Mouse (Mus musculus) liver, embryonic 12.5 days (tissue): ENCODE data around the gene Glis1. TPM values are rescaled to one million over a fixed set of nuclear protein-coding genes. Genes with fewer than 3 reads are reported as not detected.
A peak's percentile ranks its signal among the peaks of the same experiment; 100 is the strongest.

Experiments used
- ATAC-seq: fragments of 200-750 bp; cut with Nextera tagmentation; 2 replicates; pipeline ENCODE4 v1.8.0; 2017; ENCODE audit warnings: moderate number of reproducible peaks, mild to moderate bottlenecking, moderate library complexity
- H3K27ac ChIP-seq: fragments of 300-500 bp; sonication (generic); 2 replicates; pipeline ENCODE4 v1.5.1; 2016; ENCODE audit warnings: mild to moderate bottlenecking
- H3K27me3 ChIP-seq: fragments of 300-500 bp; sonication (generic); replicated peaks from 2 replicates; pipeline ENCODE4 v1.6.1; 2016; ENCODE audit warnings: mild to moderate bottlenecking, moderate library complexity
- H3K36me3 ChIP-seq: fragments of 300-500 bp; sonication (generic); 2 replicates; pipeline ENCODE4 v1.6.1; 2016; ENCODE audit warnings: mild to moderate bottlenecking, moderate library complexity
- H3K4me1 ChIP-seq: fragments of 300-500 bp; sonication (generic); 2 replicates; pipeline ENCODE4 v1.6.1; 2016
- H3K4me2 ChIP-seq: fragments of 300-500 bp; sonication (generic); 2 replicates; pipeline ENCODE4 v1.6.1; 2016; ENCODE audit warnings: mild to moderate bottlenecking, moderate library complexity
- H3K4me3 ChIP-seq: fragments of 300-500 bp; sonication (generic); 2 replicates; pipeline ENCODE4 v1.5.1; 2016; ENCODE audit warnings: mild to moderate bottlenecking, moderate library complexity
- H3K9ac ChIP-seq: fragments of 300-500 bp; sonication (generic); 2 replicates; pipeline ENCODE4 v1.6.1; 2016; ENCODE audit warnings: mild to moderate bottlenecking, moderate library complexity
- H3K9me3 ChIP-seq: fragments of 300-500 bp; sonication (generic); replicated peaks from 2 replicates; pipeline ENCODE4 v1.6.1; 2016; ENCODE audit warnings: mild to moderate bottlenecking, moderate library complexity
- WGBS: fragments of 180-500 bp; shearing (Covaris S2); methylation state at CpG from one replicate; pipeline ENCODE4 v1.1.7; 2016; ENCODE audit not compliant: insufficient replicate concordance; 5-methylcytosine and 5-hydroxymethylcytosine counted together
- polyA plus RNA-seq: library from polyadenylated mRNA; unstranded; fragments of >200 nt; fragmentation: Nextera tagmentation; extraction: Ambion mirVana; gene quantifications from 2 replicates; pipeline ENCODE4 v1.2.1, GENCODE M21; 2016

Gene Glis1
- polyA plus RNA-seq, 1 experiment from 2014 or later: 0.24 TPM

DNA sequence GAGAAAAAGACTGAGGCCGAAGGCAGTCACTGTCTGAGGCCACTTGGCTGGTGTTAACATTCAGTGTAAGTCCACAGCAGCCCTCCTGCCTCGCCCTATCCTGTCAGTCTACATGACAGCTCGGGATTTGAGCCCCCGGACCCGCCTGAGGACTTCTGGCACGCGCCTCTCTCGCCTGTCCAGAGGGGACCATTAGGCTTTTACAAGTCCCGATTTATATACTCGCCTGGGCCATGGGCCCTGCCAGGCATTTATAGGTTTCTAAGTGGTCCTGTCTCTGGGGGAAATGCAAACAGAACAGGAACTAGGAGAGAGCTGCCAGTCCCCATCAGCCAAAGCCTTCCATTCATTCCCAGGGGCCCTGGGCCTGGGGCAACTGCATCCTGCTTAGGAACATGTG, 203.9 kb downstream of the Glis1 start:
- Histone ChIP-seq H3K4me2 (no peak overlapping the region), H3K9ac (no peak overlapping the region), H3K4me1 (no peaks in the 10 kb centered on the region), H3K36me3 (no peaks in the 10 kb centered on the region), H3K27me3 (peaks cover 21% of the 10 kb centered on the region), H3K9me3 (no peaks in the 10 kb centered on the region), H3K4me3 (no peak overlapping the region), H3K27ac (no peak overlapping the region)
- WGBS: 75% methylated on average over 10 of the region's 10 CpGs
- no peak for ATAC-seq

GRCm38 (mm10) chr4:107641624-107642023, 207.2 kb downstream of the Glis1 start:
- H3K4me3 ChIP-seq: no peak overlapping the region
- 69% methylated on average over 4 of the region's 4 CpGs for WGBS
- no peak overlapping the region for H3K4me2 ChIP-seq
- no peaks in the 10 kb centered on the region for H3K4me1 ChIP-seq
- H3K27ac ChIP-seq: no peak overlapping the region
- ATAC-seq: no peak
- H3K27me3 ChIP-seq: peaks cover 17% of the 10 kb centered on the region; the same call in 1 of the 2 replicates
- H3K36me3 ChIP-seq: no peaks in the 10 kb centered on the region
- no peak overlapping the region for H3K9ac ChIP-seq
- no peaks in the 10 kb centered on the region for H3K9me3 ChIP-seq

DNA sequence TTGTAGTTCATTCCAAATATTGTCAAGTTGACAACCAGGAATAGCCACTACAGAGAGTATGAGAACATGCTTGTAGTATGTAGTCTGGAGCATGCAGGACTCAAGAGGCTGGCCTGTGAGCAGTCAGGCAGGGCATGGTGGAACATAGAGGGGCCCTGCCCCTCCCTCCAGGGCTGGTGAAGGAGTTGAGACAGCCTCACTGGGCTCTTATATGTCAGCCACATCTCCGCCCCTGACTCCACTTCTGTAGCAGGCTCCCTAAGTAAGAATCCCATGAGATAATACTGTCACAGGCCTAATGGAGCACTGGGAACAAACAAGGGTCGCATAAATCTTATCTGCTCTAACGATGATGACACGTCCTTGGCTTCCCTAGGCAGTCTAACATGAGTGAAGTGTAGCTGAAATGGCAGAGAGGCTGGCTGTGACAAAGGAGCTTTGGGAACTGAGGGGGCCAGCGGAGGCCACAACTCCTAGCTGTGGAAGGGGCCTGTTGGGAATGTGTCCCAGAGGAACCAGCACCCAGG, 214.6 kb downstream of the Glis1 start:
- H3K27ac ChIP-seq: no peak overlapping the region

GRCm38 (mm10) chr4:107651021-107651496, 216.7 kb downstream of the Glis1 start:
- no peak overlapping the region for H3K27ac ChIP-seq
- H3K4me2 ChIP-seq: no peak overlapping the region
- H3K9me3 ChIP-seq: no peaks in the 10 kb centered on the region
- ATAC-seq: no peak
- peaks cover 18% of the 10 kb centered on the region for H3K4me1 ChIP-seq
- H3K36me3 ChIP-seq: no peaks in the 10 kb centered on the region
- no peak overlapping the region for H3K4me3 ChIP-seq
- H3K27me3 ChIP-seq: peaks cover 33% of the 10 kb centered on the region; the same call in 1 of the 2 replicates
- 42% methylated on average over 12 of the region's 12 CpGs for WGBS
- no peak overlapping the region for H3K9ac ChIP-seq

More for the DNA sequence above, 214.6 kb downstream of the Glis1 start:
- no peak overlapping the region for H3K4me3 ChIP-seq
- H3K4me1 ChIP-seq: peaks cover 18% of the 10 kb centered on the region
- no peaks in the 10 kb centered on the region for H3K36me3 ChIP-seq
- no peak overlapping the region for H3K9ac ChIP-seq
- H3K27me3 ChIP-seq: peaks cover 26% of the 10 kb centered on the region; the same call in 1 of the 2 replicates
- H3K9me3 ChIP-seq: no peaks in the 10 kb centered on the region
- H3K4me2 ChIP-seq: no peak overlapping the region
- ATAC-seq: no peak
- 59% methylated on average over 5 of the region's 5 CpGs for WGBS

DNA sequence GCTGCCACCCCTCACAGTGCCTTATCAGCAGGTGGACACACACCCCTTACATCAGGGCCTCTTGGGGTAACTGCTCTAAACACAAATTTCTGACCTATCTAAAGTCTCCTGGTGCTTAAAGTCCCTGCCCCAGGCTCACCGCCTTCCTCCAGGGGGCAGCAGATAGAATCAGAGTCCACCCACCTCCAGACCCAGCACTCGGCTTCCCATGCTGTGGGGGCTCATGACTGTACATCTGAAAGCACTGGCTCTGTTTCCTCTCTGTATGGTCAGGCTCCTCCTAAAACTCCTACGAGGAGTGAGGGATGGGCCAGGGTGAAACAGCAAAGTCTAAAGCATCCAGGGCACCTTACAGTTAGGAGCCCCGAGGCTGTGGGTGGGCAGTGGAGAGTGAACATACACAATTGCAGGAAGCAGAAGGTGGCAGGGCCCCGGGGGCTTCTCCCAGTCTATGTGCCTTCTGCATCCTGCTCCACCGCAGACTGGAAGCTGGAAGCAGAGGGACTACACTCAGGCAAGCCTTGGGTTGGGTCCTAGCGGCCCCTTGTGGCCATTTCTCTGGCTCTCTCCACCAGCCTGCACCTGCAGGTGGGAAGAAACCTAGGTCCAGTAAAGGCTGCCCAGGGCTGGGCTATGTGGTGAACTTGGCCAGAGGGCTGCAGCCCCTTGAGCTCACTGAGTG, 218.3 kb downstream of the Glis1 start:
- peak overlapping the region; percentile 66 for H3K4me2 ChIP-seq
- 0 out of 2 replicates have a peak overlapping the region, but pooled peaks have one; percentile 22 for H3K9ac ChIP-seq
- 3% methylated on average over 7 of the region's 7 CpGs for WGBS
- H3K4me3 ChIP-seq: peak overlapping the region; percentile 32; the same call in 1 of the 2 replicates
- ATAC-seq: peak; percentile 93
- H3K27ac ChIP-seq: no peak overlapping the region
- no peaks in the 10 kb centered on the region for H3K9me3 ChIP-seq
- H3K27me3 ChIP-seq: peaks cover 42% of the 10 kb centered on the region; the same call in 1 of the 2 replicates
- peaks cover 18% of the 10 kb centered on the region for H3K4me1 ChIP-seq
- no peaks in the 10 kb centered on the region for H3K36me3 ChIP-seq

- Histone ChIP-seq H3K9ac (0 out of 2 replicates have a peak overlapping the region, but pooled peaks have one; percentile 22), H3K4me2 (peak overlapping the region; percentile 66), H3K27me3 (peaks cover 44% of the 10 kb centered on the region; the same call in 1 of the 2 replicates), H3K4me3 (0 out of 2 replicates have a peak overlapping the region, but pooled peaks have one; percentile 32), H3K27ac (no peak overlapping the region), H3K36me3 (no peaks in the 10 kb centered on the region), H3K9me3 (no peaks in the 10 kb centered on the region), H3K4me1 (peaks cover 18% of the 10 kb centered on the region)
- 66% methylated on average over 5 of the region's 5 CpGs for WGBS
- no peak for ATAC-seq
These were observed 218.9 kb downstream of the Glis1 start for GRCm38 (mm10) chr4:107653280-107653643.

GRCm38 (mm10) chr4:107660649-107661048, 226.3 kb downstream of the Glis1 start:
- WGBS: 80% methylated on average over 11 of the region's 11 CpGs
- H3K4me3 ChIP-seq: no peak overlapping the region
- H3K9ac ChIP-seq: no peak overlapping the region
- H3K4me1 ChIP-seq: no peaks in the 10 kb centered on the region
- ATAC-seq: no peak
- no peak overlapping the region for H3K4me2 ChIP-seq
- H3K36me3 ChIP-seq: no peaks in the 10 kb centered on the region
- H3K9me3 ChIP-seq: no peaks in the 10 kb centered on the region
- H3K27me3 ChIP-seq: peaks cover 11% of the 10 kb centered on the region
- H3K27ac ChIP-seq: no peak overlapping the region

GRCm38 (mm10) chr4:107668514-107668913, 234.1 kb downstream of the Glis1 start:
- Histone ChIP-seq H3K9me3 (no peaks in the 10 kb centered on the region), H3K4me2 (no peak overlapping the region), H3K27me3 (peaks cover 34% of the 10 kb centered on the region), H3K36me3 (no peaks in the 10 kb centered on the region), H3K9ac (no peak overlapping the region), H3K4me1 (no peaks in the 10 kb centered on the region), H3K27ac (no peak overlapping the region), H3K4me3 (no peak overlapping the region)
- ATAC-seq: no peak
- 70% methylated on average over 2 of the region's 2 CpGs for WGBS

DNA sequence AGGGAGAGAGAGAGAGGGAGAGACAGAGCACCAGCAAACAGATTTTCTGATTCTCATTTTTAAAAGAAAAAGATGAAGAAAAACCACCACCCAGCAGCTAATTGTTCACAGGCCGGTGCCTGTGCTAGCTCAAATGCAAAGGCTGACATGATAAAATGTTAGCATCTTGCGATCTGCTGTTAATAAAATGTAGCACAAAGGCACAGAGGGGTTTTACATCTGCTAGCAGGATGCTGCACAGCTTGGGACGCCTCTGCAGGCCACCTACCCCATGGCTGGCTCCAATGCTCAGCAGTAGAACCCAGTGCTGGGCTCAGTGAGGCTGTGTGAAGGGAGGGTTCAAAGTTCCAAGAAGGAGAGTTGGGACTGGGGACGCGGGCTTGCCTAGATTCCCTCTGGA, 236.3 kb downstream of the Glis1 start:
- peaks cover 47% of the 10 kb centered on the region for H3K27me3 ChIP-seq
- peaks cover 7% of the 10 kb centered on the region; the same call in 1 of the 2 replicates for H3K4me1 ChIP-seq
- ATAC-seq: no peak
- H3K9me3 ChIP-seq: no peaks in the 10 kb centered on the region
- H3K36me3 ChIP-seq: no peaks in the 10 kb centered on the region
- no peak overlapping the region for H3K4me2 ChIP-seq
- no peak overlapping the region for H3K9ac ChIP-seq
- no peak overlapping the region for H3K27ac ChIP-seq
- 53% methylated on average over 5 of the region's 5 CpGs for whole genome bisulfite sequencing
- H3K4me3 ChIP-seq: no peak overlapping the region

DNA sequence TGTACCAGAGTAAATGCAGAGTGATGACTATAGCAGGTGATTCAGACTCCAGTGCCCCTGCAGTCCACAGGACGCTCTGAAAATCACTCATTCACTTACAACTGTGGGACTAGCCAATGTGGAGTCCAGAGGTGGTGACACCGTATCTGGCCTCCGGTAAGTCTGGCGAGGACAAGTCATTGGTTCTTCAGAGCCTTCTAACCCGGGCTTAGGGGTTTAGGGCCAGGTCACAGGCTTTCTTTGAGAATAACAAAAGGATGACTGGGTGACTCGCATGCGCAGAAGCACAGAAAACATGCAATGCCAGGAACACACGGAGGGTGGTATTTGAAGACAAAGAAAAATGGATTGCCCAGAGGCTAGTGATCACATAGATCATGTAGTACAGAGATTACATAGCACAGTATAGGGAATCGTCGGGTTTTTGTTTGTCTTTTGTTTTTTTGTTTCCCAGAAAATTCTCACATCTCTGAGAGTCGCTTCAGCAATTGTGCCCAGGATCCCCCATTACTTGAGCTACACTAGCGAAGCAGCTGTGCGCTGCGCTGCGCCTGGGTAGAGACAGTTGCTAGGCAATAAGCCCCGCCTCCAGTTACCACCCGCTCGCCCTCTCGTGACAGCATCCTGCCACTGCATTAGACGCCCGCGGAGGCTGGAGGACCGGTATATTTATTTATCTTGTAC, 239.4 kb downstream of the Glis1 start:
- ATAC-seq: no peak
- peaks cover 64% of the 10 kb centered on the region for H3K27me3 ChIP-seq
- H3K4me1 ChIP-seq: peaks cover 7% of the 10 kb centered on the region; the same call in 1 of the 2 replicates
- WGBS: 20% methylated on average over 23 of the region's 23 CpGs
- no peak overlapping the region for H3K4me3 ChIP-seq
- no peak overlapping the region for H3K4me2 ChIP-seq
- no peak overlapping the region for H3K9ac ChIP-seq
- no peak overlapping the region for H3K27ac ChIP-seq
- H3K9me3 ChIP-seq: no peaks in the 10 kb centered on the region
- no peaks in the 10 kb centered on the region for H3K36me3 ChIP-seq

DNA sequence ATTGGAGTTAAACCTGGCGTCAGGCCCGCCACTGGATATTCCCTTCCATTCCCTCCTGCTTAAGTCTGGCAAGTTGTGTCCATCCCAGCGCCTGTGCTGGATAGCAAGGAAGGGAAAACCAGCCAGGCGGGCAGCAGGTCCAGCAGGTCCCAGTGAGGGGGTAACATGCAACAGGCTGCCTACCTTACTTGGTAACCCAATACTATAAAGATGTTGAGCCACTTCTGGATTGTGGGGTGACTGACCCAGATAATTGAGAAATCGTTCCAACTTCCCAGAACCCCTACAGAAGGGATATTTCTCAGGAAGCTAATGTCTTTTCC, 239.9 kb downstream of the Glis1 start:
- Histone ChIP-seq H3K9ac (no peak overlapping the region), H3K9me3 (no peaks in the 10 kb centered on the region), H3K4me1 (peaks cover 7% of the 10 kb centered on the region; the same call in 1 of the 2 replicates), H3K36me3 (no peaks in the 10 kb centered on the region), H3K4me3 (no peak overlapping the region), H3K4me2 (no peak overlapping the region), H3K27me3 (peaks cover 69% of the 10 kb centered on the region), H3K27ac (no peak overlapping the region)
- ATAC-seq: no peak
- 32% methylated on average over 5 of the region's 5 CpGs for WGBS

DNA sequence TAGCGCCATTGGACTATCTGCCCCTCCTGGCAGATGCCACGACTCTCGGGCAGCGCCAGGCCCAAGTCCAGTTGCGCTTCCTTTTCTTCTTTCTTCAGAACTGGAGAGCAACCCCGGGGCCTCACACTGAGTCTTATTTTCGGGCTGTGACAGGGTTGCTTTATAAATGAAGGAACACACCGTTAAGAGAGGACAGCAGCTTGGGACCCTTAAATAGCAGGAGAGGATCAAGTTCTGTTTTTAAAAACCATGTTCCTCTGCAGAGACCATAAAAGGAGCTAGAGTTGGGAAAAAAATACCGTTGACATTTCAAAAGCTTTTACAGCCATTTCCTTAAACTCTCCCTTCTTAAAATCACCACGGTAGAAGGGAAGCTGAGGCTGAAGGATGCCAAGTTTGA, 241.3 kb downstream of the Glis1 start:
- no peak overlapping the region for H3K27ac ChIP-seq
- no peak overlapping the region for H3K4me2 ChIP-seq
- H3K27me3 ChIP-seq: peaks cover 75% of the 10 kb centered on the region
- H3K9me3 ChIP-seq: no peaks in the 10 kb centered on the region
- ATAC-seq: no peak
- peaks cover 7% of the 10 kb centered on the region; the same call in 1 of the 2 replicates for H3K4me1 ChIP-seq
- no peak overlapping the region for H3K4me3 ChIP-seq
- H3K36me3 ChIP-seq: no peaks in the 10 kb centered on the region
- no peak overlapping the region for H3K9ac ChIP-seq
- 56% methylated on average over 10 of the region's 10 CpGs for WGBS
